Mouse (Mus musculus) skeletal muscle tissue, adult 2 months (tissue): ENCODE results near the gene Sdk1.
A peak's percentile ranks its signal among the peaks of the same experiment; 100 is the strongest.

Source experiments
- DNase-seq: peaks from one replicate; pipeline ENCODE4 v3.0.0-alpha.2; 2012; ENCODE audit warnings: low read depth, low spot score

The Sdk1 gene

GRCm38 (mm10) chr5:141447247-141447646 is 206.0 kb downstream of the Sdk1 start:
- DNase-seq: no peak

GRCm38 (mm10) chr5:141463417-141463816 is 222.1 kb downstream of the Sdk1 start:
- no peak for DNase-seq

- no peak for DNase-seq
Observed at GRCm38 (mm10) chr5:141468821-141469220, 227.5 kb downstream of the Sdk1 start.

GRCm38 (mm10) chr5:141505281-141505680 is 264.0 kb downstream of the Sdk1 start:
- DNase-seq: no peak

GRCm38 (mm10) chr5:141506344-141506743 is 265.1 kb downstream of the Sdk1 start:
- DNase-seq: no peak

GRCm38 (mm10) chr5:141524801-141525715 is 283.8 kb downstream of the Sdk1 start:
- no peak for DNase-seq

- DNase-seq: no peak
Observed at GRCm38 (mm10) chr5:141540193-141540592, 298.9 kb downstream of the Sdk1 start.

DNA sequence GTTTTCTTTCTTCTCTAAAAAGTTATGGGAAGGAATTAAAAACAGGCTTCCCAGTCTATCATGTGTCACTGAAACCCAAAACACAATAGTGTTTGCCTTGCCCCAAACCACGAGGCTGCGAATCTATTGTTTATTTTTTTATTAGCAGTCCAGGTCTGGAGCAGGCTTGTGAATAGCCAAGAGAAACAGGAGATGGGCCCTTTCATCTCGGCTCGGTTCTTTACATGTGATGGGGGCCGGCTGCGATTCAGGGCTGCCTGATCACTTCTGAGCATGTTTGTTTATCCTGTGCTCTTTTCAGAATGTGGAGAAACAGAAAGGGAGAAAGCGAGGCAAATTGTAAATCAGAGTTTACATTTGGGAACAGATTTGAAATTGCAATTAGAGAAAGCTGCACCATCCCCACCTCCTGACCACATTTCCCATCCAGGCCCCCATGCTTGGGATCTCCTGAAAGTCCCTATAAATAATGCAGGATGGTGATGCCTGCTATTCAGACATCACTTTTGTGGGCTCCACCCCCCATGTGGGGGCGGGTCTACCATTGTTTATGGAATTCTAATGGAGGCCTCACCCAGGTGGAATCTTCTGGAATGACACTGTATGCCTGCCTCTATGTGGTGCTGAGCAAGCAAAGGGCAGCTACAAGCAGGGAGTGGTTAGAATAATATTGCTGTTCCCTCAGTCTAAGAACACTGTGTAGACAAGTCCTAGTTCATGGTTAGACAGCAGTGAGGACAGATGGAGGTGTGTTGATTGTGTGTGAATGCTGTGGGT is 301.8 kb downstream of the Sdk1 start:
- no peak for DNase-seq

- DNase-seq: no peak
Observed at GRCm38 (mm10) chr5:141553444-141553843, 312.2 kb downstream of the Sdk1 start.

DNA sequence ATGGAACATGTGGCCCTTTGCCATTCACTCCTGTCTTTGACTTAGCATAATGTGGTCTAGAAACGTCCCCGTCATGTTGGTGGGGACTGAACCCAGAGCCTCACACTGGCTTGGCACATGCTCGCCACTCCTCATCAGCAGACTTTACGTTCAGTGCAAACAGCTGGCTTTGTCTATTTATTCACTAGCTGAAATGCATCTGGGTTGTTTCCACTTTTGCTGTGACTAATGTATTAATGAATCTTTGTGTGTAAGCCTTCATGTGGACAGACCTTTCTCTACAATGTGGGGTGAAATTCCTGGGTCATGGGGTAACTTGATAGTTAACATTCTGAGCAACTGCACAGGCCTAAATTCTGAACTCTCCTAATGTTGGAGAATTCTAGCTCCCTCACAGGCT is 317.4 kb downstream of the Sdk1 start:
- no peak for DNase-seq

- DNase-seq: no peak
Observed at GRCm38 (mm10) chr5:141560325-141560724, 319.0 kb downstream of the Sdk1 start.

DNA sequence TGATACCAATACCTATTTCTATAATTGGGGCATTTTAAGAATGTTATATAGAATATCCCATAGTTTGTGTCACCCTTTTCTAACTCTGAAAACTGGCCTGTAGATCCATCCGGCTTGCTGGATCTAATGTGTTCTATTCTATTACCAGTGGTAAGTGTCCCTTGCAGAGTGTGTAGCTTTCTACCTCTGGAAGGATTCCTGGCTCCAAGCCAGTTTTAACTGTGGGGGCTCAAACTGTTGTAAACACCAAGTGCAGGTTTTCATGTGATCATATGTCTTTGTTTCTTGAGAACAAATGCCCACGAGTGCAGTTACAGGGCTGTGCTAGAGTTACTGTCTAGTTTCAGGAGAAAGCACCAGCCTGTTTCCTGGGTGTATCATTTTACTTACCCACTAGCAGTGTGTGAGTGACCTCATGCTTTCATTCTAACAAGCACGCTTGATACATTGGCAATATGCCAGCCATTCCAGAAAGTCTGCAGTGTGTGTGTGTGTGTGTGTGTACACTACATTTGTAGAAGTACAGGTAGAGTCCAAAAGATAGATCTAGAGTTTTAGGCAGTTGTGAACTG is 320.8 kb downstream of the Sdk1 start:
- DNase-seq: no peak

DNA sequence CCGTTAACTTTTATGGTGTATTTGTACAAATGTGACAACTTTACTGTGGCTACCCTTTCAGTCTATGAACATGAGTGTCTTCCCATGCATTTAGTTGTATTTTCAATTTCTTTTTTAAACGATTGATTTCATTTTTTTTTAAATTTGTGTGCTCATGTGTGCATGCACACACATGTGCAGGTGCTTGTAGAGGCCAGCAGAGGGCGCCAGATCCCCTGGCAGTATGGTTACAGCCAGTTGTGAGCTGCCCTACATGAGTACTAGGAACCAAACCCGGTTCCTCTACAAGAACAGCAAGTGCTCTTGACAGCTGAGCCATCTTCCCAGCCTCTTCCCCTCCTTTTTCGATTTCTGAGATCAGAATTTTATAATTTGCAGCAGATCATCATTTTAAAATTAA is 322.9 kb downstream of the Sdk1 start:
- no peak for DNase-seq

DNA sequence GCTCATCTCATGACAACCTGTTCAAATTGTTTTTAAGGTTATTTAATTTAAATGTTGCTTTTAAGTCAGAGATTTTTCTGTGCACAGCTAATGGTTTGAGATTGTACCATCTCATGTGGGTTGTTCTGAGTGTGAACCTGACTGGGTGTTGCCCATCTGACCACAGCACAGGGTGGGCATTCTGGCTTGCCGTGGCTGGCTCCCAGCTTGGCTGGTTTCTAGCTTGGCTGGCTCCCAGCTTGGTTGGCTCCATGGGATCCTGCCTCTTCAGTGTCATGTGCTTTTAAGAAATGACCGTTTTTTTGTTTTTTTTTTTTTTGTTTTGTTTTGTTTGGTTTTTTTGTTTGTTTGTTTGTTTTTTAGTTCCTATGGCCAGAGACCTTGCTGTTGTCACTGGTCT is 326.8 kb downstream of the Sdk1 start:
- no peak for DNase-seq

DNA sequence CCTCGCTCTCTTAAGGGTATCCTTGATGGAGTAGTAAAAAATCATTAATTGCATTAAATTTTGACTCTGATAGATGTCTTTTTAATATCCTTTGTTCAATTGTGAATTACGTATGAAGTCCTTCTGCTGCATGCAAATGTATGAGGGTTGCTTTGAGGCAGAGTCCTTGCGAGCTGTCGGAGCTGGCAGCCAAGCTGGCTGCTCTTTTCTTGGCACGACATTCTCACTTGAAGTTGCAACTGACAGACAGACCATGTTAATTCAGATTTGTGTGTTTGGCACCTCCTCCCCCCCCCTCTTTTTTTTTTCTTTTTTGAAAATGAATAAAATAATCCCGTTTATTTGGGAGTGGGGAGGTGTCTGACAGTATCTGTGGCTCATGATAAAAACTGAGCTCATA is 329.2 kb downstream of the Sdk1 start:
- DNase-seq: no peak

GRCm38 (mm10) chr5:141574263-141574662 is 333.0 kb downstream of the Sdk1 start:
- peak; percentile 61 for DNase-seq

DNA sequence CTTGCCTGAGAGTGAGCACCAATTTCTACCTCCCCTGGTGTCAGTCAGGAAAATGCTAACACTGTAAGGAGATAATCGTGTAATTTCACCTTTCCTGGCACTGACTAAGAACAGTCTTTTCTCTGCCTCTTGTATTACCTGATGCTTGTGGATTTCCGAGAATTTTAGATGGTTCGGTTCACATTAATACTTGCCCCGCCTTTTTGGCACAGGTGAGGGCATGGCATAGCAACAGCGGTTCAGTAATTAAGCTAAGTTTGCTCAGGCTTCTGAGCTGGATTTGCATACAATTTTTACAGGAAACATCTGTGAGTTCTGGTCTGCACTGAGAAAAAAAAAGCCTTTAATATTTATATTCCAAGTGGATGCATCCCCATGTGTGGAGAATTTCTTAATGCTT is 350.0 kb downstream of the Sdk1 start:
- DNase-seq: no peak

- no peak for DNase-seq
Observed at GRCm38 (mm10) chr5:141612721-141613120, 371.4 kb downstream of the Sdk1 start.

DNA sequence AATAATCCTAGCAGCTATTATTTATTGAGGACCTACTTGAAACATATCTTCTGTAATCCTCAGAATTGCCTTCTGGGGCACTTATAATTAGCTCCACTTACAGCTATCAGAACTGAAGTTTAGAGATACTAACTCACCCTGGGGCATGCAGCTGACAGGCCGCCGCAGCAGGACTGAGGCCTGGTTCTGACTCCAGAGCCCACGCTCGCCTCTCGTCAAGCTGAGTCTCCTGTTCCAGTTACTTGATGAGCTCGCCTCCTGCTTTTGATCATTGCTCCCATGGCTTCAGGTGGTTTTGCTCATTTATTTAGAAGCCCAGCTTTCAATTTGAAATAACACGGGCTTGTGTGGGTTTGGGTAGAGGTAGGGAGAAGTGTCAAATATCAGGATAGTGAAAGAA is 374.5 kb downstream of the Sdk1 start:
- no peak for DNase-seq

- DNase-seq: no peak
Observed at GRCm38 (mm10) chr5:141617660-141618059, 376.4 kb downstream of the Sdk1 start.

DNA sequence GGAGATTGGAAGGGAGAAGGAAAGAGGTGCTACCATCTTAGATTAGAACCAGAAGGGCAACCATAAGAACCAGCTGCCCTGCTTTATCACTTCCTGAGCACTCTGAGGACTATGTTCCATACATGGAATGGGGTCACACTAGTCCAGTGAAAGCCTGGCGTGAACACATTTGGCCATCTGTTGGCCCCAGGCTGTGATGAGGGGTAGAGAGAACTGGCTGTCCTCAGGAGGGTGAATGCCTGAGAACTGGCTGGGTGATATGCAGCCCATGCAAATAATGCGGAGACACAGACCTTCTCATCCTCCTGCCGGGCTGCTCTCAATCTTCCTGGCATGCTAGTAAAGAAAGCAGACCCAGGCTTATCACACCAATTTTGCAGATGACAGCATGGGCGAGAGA is 384.1 kb downstream of the Sdk1 start:
- DNase-seq: no peak

DNA sequence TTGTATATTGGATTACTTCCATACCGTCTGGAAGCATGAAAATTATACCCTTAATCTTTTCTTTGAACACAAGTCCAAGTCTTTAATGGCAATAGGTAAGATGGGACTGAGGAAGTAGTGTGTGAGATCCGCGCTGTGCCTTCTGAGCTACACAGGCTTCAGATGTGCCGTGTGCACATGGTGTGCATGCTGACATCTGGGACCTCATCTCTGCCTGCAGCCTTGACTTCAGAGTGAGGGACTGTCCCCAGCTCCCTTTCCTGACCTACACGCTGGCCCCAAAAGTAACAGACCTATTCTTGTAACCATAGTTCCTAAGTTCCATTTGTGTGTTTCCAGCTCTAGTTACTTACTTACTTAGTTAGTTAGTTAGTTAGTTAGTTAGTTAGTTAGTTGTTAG is 390.4 kb downstream of the Sdk1 start:
- no peak for DNase-seq
